Mouse (Mus musculus) duodenum, adult 2 months (tissue): Measurements from ENCODE around the gene Zfp944. TPM values are rescaled to one million over a fixed set of nuclear protein-coding genes. Genes with fewer than 3 reads are reported as not detected.

Experiments used
- polyA plus RNA-seq: library from polyadenylated mRNA; depleted of rRNA; stranded (reverse); fragments of >200 nt; gene quantifications from 2 replicates; pipeline ENCODE4 v1.2.3, GENCODE M21; 2012; ENCODE audit warnings: low replicate concordance; rRNA removed

Gene Zfp944
- polyA plus RNA-seq: 2.4 and 3.0 TPM in 2 replicates

GRCm38 (mm10) chr17:22361101-22361781 lies at the start of gene Zfp944, which contains the start of gene Zfp758:
Gene Zfp944, minus strand, starts transcription at chr17:22361400.
Gene Zfp758, plus strand, starts transcription at chr17:22361453.

GRCm38 (mm10) chr17:22314730-22315226 lies 46.4 kb downstream of the Zfp944 start, which contains the start of gene CT030661.1:
Gene CT030661.1, minus strand, starts transcription at chr17:22314837.

Other genes starting within 250 kb of the Zfp944 start
- gene Zfp947, start 195.2 kb downstream of the Zfp944 start, polyA plus RNA-seq: not detected in 2 replicates
- gene Zfp994, start 135.8 kb downstream of the Zfp944 start, polyA plus RNA-seq: 0.02 TPM in 1 of 2 replicates, not detected in the other
- 0.06 and 0.11 TPM in 2 replicates for gene CT030661.1, start 46.6 kb downstream of the Zfp944 start, polyA plus RNA-seq
- 0.06 and 0.29 TPM in 2 replicates for gene Zfp758, start 53 bp upstream of the Zfp944 start, polyA plus RNA-seq
- 1.6 and 4.8 TPM in 2 replicates for gene Zfp946, start 62.8 kb upstream of the Zfp944 start, polyA plus RNA-seq
- not detected in 2 replicates for gene Vmn2r111, start 212.1 kb upstream of the Zfp944 start, polyA plus RNA-seq
- not detected in 2 replicates for gene Vmn2r112, start 239.6 kb upstream of the Zfp944 start, polyA plus RNA-seq